Mouse (Mus musculus) Patski (cell line): ENCODE measurements around the gene Tnfrsf4. TPM values are rescaled to one million over a fixed set of nuclear protein-coding genes. Genes with fewer than 3 reads are reported as not detected.

ENCODE experiments used
- ATAC-seq: fragments of 100-300 bp; one replicate; pipeline ENCODE4 v1.8.0; 2021
- CTCF ChIA-PET: fragments of 350-600 bp; sonication (Branson Sonifier 250); formaldehyde crosslinking; loops from one replicate; lab custom pipeline; 2022; ENCODE audit warnings: inconsistent platforms; lab: Charles Lee
- POLR2A ChIA-PET: fragments of 350-600 bp; sonication (Branson Sonifier 250); formaldehyde crosslinking; loops from one replicate; lab custom pipeline; 2022; ENCODE audit warnings: antibody characterized with exemption, inconsistent platforms; lab: Charles Lee
- DNase-seq: peaks from one replicate; pipeline ENCODE4 v3.0.0-alpha.2; 2011; ENCODE audit warnings: low read depth, low spot score
- H3K27me3 ChIP-seq: fragments of 371-371 bp; one replicate; pipeline ENCODE4 v1.5.1; 2021
- CTCF ChIP-seq: fragments of 100-300 bp; IDR thresholded peaks from one replicate; pipeline ENCODE4 v1.5.1; 2021
- in situ Hi-C: fragments of 300-500 bp; cut with MboI; formaldehyde crosslinking; loops from 3 replicates; pipeline ENCODE4 v1.11.1; 2018; ENCODE audit warnings: low pct_unique_long_range_greater_than_20kb, mixed read lengths
- polyA plus RNA-seq: library from polyadenylated mRNA; unstranded; gene quantifications from one replicate; pipeline ENCODE4 v1.2.3, GENCODE M21; 2021

Tnfrsf4 gene
- polyA plus RNA-seq, 1 experiment from 2014 or later: 0.36 TPM

GRCm38 (mm10) chr4:155992241-155992905 is 21.3 kb upstream of the Tnfrsf4 start, which contains the start of the genes B3galt6 and Sdf4:
B3galt6 (minus strand) TSS chr4:155992649.
Sdf4 (plus strand) TSS chr4:155992872.
- no peaks in the 10 kb centered on the region for H3K27me3 ChIP-seq
- DNase-seq: peak; percentile 49
- ChIA-PET CTCF (no interaction called here), POLR2A (interaction anchor here (1.4 kb wide), 1 partner anchor 117 kb away, joined by 4 read pairs; no protein-coding TSS in a partner anchor)
- in situ Hi-C loops: no loop called here
- peak; percentile 72 for ATAC-seq
- TF ChIP-seq CTCF: no peak

- ATAC-seq: peak; percentile 66
- POLR2A ChIA-PET: interaction anchor here (0.8 to 1.4 kb wide), 2 partner anchors 114 to 116 kb away, joined by 3 to 4 read pairs; no protein-coding TSS in a partner anchor
- H3K27me3 ChIP-seq: no peaks in the 10 kb centered on the region
- TF ChIP-seq CTCF: no peak
- in situ Hi-C loops: no loop called here
- DNase-seq: peak; percentile 94
- CTCF ChIA-PET: interaction anchor here (0.9 kb wide), 1 partner anchor 18 kb away, joined by 3 read pairs; no protein-coding TSS in a partner anchor
Observed at GRCm38 (mm10) chr4:155992906-155993547, 20.6 kb upstream of the Tnfrsf4 start.

- TF ChIP-seq CTCF: no peak
- in situ Hi-C loops: no loop called here
- DNase-seq: no peak
- ChIA-PET POLR2A (interaction anchor here (0.8 to 1.4 kb wide), 2 partner anchors 114 to 115 kb away, joined by 3 to 4 read pairs; no protein-coding TSS in a partner anchor), CTCF (interaction anchor here (0.9 kb wide), 1 partner anchor 17 kb away, joined by 3 read pairs; no protein-coding TSS in a partner anchor)
- ATAC-seq: no peak
- H3K27me3 ChIP-seq: no peaks in the 10 kb centered on the region
Observed at GRCm38 (mm10) chr4:155993606-155994005, 20.0 kb upstream of the Tnfrsf4 start.

- in situ Hi-C loops: no loop called here
- no peak for TF ChIP-seq CTCF
- no peaks in the 10 kb centered on the region for H3K27me3 ChIP-seq
- DNase-seq (no peak), ATAC-seq (no peak)
- ChIA-PET CTCF (no interaction called here), POLR2A (no interaction called here)
Observed at GRCm38 (mm10) chr4:156004109-156004508, 9.5 kb upstream of the Tnfrsf4 start.

- CTCF ChIA-PET: no interaction called here
- no peak for TF ChIP-seq CTCF
- POLR2A ChIA-PET: no interaction called here
- DNase-seq: no peak
- no peaks in the 10 kb centered on the region for H3K27me3 ChIP-seq
- no peak for ATAC-seq
- in situ Hi-C loops: no loop called here
Observed at GRCm38 (mm10) chr4:156008369-156008768, 5.3 kb upstream of the Tnfrsf4 start.

- no peak for DNase-seq
Observed at GRCm38 (mm10) chr4:156014436-156014835, 793 bp downstream of the Tnfrsf4 start.

GRCm38 (mm10) chr4:156019771-156020170 is 6.1 kb downstream of the Tnfrsf4 start:
- H3K27me3 ChIP-seq: no peaks in the 10 kb centered on the region
- ChIA-PET CTCF (no interaction called here), POLR2A (no interaction called here)
- in situ Hi-C loops: no loop called here
- TF ChIP-seq CTCF: no peak
- DNase-seq (no peak), ATAC-seq (no peak)

More at GRCm38 (mm10) chr4:156014436-156014835, 793 bp downstream of the Tnfrsf4 start:
- POLR2A ChIA-PET: no interaction called here
- no peak for TF ChIP-seq CTCF
- no peaks in the 10 kb centered on the region for H3K27me3 ChIP-seq
- CTCF ChIA-PET: no interaction called here
- ATAC-seq: no peak
- in situ Hi-C loops: no loop called here

- POLR2A ChIA-PET: no interaction called here
- ATAC-seq (no peak), DNase-seq (no peak)
- no peak for TF ChIP-seq CTCF
- CTCF ChIA-PET: interaction anchor here (1.7 kb wide), 2 partner anchors 11 to 120 kb away, joined by 3 to 4 read pairs; no protein-coding TSS in a partner anchor
- no peaks in the 10 kb centered on the region for H3K27me3 ChIP-seq
- in situ Hi-C loops: no loop called here
Observed at GRCm38 (mm10) chr4:156021381-156021780, 7.7 kb downstream of the Tnfrsf4 start.

GRCm38 (mm10) chr4:156021942-156022419 is 8.3 kb downstream of the Tnfrsf4 start:
- CTCF ChIA-PET: interaction anchor here (1.7 kb wide), 2 partner anchors 10 to 121 kb away, joined by 3 to 4 read pairs; no protein-coding TSS in a partner anchor
- TF ChIP-seq CTCF: no peak
- DNase-seq (no peak), ATAC-seq (no peak)
- in situ Hi-C loops: no loop called here
- POLR2A ChIA-PET: no interaction called here
- no peaks in the 10 kb centered on the region for H3K27me3 ChIP-seq

GRCm38 (mm10) chr4:156023520-156023919 is 9.9 kb downstream of the Tnfrsf4 start:
- no peaks in the 10 kb centered on the region for H3K27me3 ChIP-seq
- in situ Hi-C loops: no loop called here
- ChIA-PET POLR2A (no interaction called here), CTCF (no interaction called here)
- DNase-seq: no peak
- TF ChIP-seq CTCF: no peak
- no peak for ATAC-seq
